Mouse (Mus musculus): ENCODE results near the gene Vmn1r54. TPM values are rescaled to one million over a fixed set of nuclear protein-coding genes. Genes with fewer than 3 reads are reported as not detected.

Vmn1r54 gene
- polyA plus RNA-seq, 1 experiment from 2014 or later: 0.08 TPM

GRCm38 (mm10) chr6:90319019-90319418, 72.9 kb downstream of the Vmn1r54 start:
- Histone ChIP-seq H3K27me3 (no peaks in the 10 kb centered on the region), H3K36me3 (no peaks in the 10 kb centered on the region), H3K27ac (no peak overlapping the region), H3K9ac (no peak overlapping the region), H3K9me3 (replicated peaks) (no peaks in the 10 kb centered on the region), H3K4me2 (replicated peaks) (no peak overlapping the region), H3K4me3 (no peak overlapping the region), H3K4me1 (no peaks in the 10 kb centered on the region)
- WGBS: 95% methylated on average over 2 of the region's 2 CpGs
- no peak for ATAC-seq (ENCODE audit: low FRiP score)

- Histone ChIP-seq H3K27ac (no peak overlapping the region), H3K9ac (no peak overlapping the region), H3K36me3 (no peaks in the 10 kb centered on the region), H3K4me2 (replicated peaks) (no peak overlapping the region), H3K4me1 (no peaks in the 10 kb centered on the region), H3K9me3 (replicated peaks) (no peaks in the 10 kb centered on the region), H3K27me3 (no peaks in the 10 kb centered on the region), H3K4me3 (no peak overlapping the region)
- no peak for ATAC-seq (ENCODE audit: low FRiP score)
- 82% methylated on average over 7 of the region's 7 CpGs for WGBS
Measured at GRCm38 (mm10) chr6:90319475-90320191, 73.5 kb downstream of the Vmn1r54 start.

- 89% methylated on average over 5 of the region's 5 CpGs for WGBS
- Histone ChIP-seq H3K9ac (no peak overlapping the region), H3K9me3 (replicated peaks) (no peaks in the 10 kb centered on the region), H3K4me2 (replicated peaks) (no peak overlapping the region), H3K27ac (no peak overlapping the region), H3K27me3 (peaks cover 7% of the 10 kb centered on the region; the same call in 1 of the 2 replicates), H3K4me3 (no peak overlapping the region), H3K36me3 (no peaks in the 10 kb centered on the region), H3K4me1 (peaks cover 6% of the 10 kb centered on the region; the same call in 1 of the 2 replicates)
- no peak for ATAC-seq (ENCODE audit: low FRiP score)
Measured at GRCm38 (mm10) chr6:90320429-90320828, 74.3 kb downstream of the Vmn1r54 start.

Other genes starting within 250 kb of the Vmn1r54 start
- gene Vmn1r47, start 230.2 kb upstream of the Vmn1r54 start, polyA plus RNA-seq (2016; fragmentation: Nextera tagmentation; extraction: Ambion mirVana): not detected in 2 replicates
- gene Vmn1r48, start 209.5 kb upstream of the Vmn1r54 start, polyA plus RNA-seq (2016; fragmentation: Nextera tagmentation; extraction: Ambion mirVana): not detected in 2 replicates
- gene Vmn1r49, start 167.8 kb upstream of the Vmn1r54 start, polyA plus RNA-seq (2016; fragmentation: Nextera tagmentation; extraction: Ambion mirVana): not detected in 2 replicates
- not detected in 2 replicates for gene Vmn1r50, start 144.9 kb upstream of the Vmn1r54 start, polyA plus RNA-seq (2016; fragmentation: Nextera tagmentation; extraction: Ambion mirVana)
- gene Vmn1r51, start 123.7 kb upstream of the Vmn1r54 start, polyA plus RNA-seq (2016; fragmentation: Nextera tagmentation; extraction: Ambion mirVana): not detected in 2 replicates
- gene Vmn1r52, start 71.5 kb upstream of the Vmn1r54 start, polyA plus RNA-seq (2016; fragmentation: Nextera tagmentation; extraction: Ambion mirVana): not detected in 2 replicates
- gene V1ra8, start 43.5 kb upstream of the Vmn1r54 start, polyA plus RNA-seq (2016; fragmentation: Nextera tagmentation; extraction: Ambion mirVana): not detected in 2 replicates
- gene Vmn1r53, start 21.9 kb upstream of the Vmn1r54 start, polyA plus RNA-seq (2016; fragmentation: Nextera tagmentation; extraction: Ambion mirVana): not detected in 2 replicates
- gene BC048671, start 54.9 kb downstream of the Vmn1r54 start, polyA plus RNA-seq (2016; fragmentation: Nextera tagmentation; extraction: Ambion mirVana): not detected in 2 replicates
- 0.17 TPM in 1 of 2 replicates, not detected in the other for gene Chst13, start 78.9 kb downstream of the Vmn1r54 start, polyA plus RNA-seq (2016; fragmentation: Nextera tagmentation; extraction: Ambion mirVana)
- not detected in 2 replicates for gene Uroc1, start 87.0 kb downstream of the Vmn1r54 start, polyA plus RNA-seq (2016; fragmentation: Nextera tagmentation; extraction: Ambion mirVana)
- gene Zxdc, start 123.2 kb downstream of the Vmn1r54 start, polyA plus RNA-seq (2016; fragmentation: Nextera tagmentation; extraction: Ambion mirVana): 13.0 and 16.4 TPM in 2 replicates
- gene Cfap100, start 182.5 kb downstream of the Vmn1r54 start, polyA plus RNA-seq (2016; fragmentation: Nextera tagmentation; extraction: Ambion mirVana): 2.8 and 3.8 TPM in 2 replicates
- 6.3 and 6.9 TPM in 2 replicates for gene Klf15, start 216.3 kb downstream of the Vmn1r54 start, polyA plus RNA-seq (2016; fragmentation: Nextera tagmentation; extraction: Ambion mirVana)
- 13.0 and 19.4 TPM in 2 replicates for gene Aldh1l1, start 240.1 kb downstream of the Vmn1r54 start, polyA plus RNA-seq (2016; fragmentation: Nextera tagmentation; extraction: Ambion mirVana)